Mouse (Mus musculus) spleen, adult 2 months (tissue): Measurements from ENCODE around the gene Sirpb1b.

Experiments used
- CTCF ChIP-seq: fragments of 200-500 bp; IDR thresholded peaks from 2 replicates; pipeline ENCODE4 v1.5.1; 2011; ENCODE audit warnings: mild to moderate bottlenecking, inconsistent platforms; ENCODE audit not compliant: insufficient read depth, insufficient read length, insufficient replicate concordance; ENCODE audit errors: extremely low read depth
- POLR2A ChIP-seq: fragments of 200-500 bp; IDR thresholded peaks from 2 replicates; pipeline ENCODE4 v1.6.1; 2011; ENCODE audit warnings: low read depth, low read length, inconsistent platforms

DNA sequence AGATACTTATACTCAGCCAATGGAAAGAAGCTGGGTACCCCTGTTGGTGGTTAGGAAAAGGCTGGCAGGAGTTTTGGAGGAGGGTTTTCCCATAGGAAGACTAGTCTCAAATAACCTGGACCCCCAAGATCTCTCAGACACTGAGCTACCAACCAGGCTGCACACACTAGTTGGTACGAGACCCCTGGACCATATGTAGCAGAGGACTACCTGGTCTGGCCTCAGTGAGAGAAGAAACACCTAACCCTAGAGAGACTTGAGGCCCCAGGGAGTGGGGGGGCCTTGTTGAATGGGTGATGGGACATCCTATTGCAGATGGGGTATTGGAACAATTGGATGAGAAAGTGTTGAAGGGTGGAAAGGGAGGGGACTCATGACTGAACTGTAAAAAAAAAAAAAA, 8.6 kb upstream of the Sirpb1b start:
- TF ChIP-seq CTCF (no peak), POLR2A (no peak)
